Mouse (Mus musculus): Measurements from ENCODE around the gene Agpat1.

DNA sequence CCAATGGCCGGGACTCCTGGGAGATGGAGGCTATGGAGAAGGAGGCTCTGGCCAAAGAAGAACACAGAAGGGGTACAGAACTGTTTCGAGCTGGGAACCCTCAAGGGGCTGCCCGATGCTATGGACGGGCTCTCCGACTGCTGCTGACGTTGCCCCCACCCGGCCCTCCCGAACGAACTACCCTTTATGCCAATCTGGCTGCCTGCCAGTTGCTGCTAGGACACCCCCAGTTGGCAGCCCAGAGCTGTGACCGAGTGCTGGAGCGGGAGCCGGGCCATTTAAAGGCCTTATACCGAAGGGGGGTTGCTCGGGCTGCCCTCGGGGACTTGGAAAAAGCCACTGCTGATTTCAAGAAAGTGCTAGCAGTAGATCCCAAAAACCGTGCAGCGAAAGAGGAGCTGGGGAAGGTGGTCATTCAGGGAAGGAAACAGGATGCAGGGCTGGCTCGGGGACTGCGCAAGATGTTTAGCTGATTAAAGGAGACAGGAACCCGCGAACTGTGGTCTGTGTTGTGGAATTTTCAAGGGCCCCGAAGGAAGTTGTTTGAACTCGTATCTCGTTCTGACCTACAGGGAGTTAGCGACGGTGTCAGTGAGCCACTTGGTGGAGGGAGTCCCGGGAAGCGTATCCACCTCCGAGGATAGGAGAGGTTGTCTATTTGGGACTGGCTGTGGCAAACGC is 41.9 kb downstream of the Agpat1 start:
- TF ChIP-seq GATA1 (IDR thresholded peaks at IDR 0.05; ENCODE audit: borderline replicate concordance, low read length) (no peak), FLI1 (IDR thresholded peaks at IDR 0.05; ENCODE audit: low read length) (no peak)

All from megakaryocyte, embryonic 14.5 days (primary cell).